Mouse (Mus musculus): ENCODE results near the gene Gm6502.
"Not testable (repeated sequence)": the region's sequence is repeated elsewhere in the genome, so short reads cannot be mapped to it uniquely, and the experiment has no call there.

The Gm6502 gene

DNA sequence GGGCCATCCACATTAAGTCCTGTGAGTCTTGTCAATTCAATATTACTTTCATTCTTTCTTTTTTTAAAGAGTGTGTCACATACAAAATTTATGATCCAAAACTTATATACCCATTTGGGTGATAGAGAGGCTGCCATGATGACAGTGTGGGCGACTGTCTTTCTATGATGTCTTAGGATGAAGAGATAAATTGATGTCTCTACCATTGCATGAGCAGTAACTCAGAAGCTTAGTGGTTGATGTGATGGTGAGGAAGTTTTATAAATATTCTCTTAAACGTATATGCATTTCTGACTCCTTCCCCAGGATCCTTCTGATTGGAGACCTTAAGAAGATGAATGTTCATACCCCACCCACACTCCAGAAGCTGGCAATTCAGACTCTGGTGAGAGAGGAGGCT lies at the start of gene Gm6502:
Gene Gm6502, plus strand, starts transcription at position 301 of the 400 bp plus-strand sequence.
- not testable (repeated sequence) for DNase-seq (ENCODE audit: low spot score in 2 of 2)

DNA sequence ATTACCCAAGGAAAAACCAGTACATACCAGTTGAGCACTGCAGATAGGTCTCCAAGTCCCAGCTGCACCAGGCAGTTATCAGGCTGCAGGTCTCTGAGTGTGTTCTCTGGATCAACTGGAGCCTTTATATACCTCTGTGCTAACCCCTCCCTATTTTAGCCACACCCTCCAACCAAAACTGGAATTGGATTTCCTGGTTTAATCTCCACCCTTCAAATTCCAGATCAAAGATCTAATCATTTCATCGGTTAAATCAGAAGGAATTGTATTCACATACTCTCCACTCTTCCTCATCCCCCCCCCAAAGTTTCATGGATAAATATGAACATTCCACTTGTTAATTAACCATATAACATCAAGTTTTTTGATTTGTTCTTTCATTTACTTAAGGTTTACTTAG lies 7.5 kb upstream of the Gm6502 start, which contains the start of gene A430089I19Rik:
Gene A430089I19Rik, minus strand, starts transcription at position 101 of the 400 bp plus-strand sequence.
- not testable (repeated sequence) for DNase-seq (ENCODE audit: low spot score in 2 of 2)

- DNase-seq (ENCODE audit: low spot score in 2 of 2), result not testable (repeated sequence)
These were observed 25.2 kb downstream of the Gm6502 start, which contains the start of gene AA792892 for GRCm38 (mm10) chr5:94339449-94339848. AA792892 (plus strand) TSS chr5:94339749.

Data from left cerebral cortex, adult 9 months (tissue).